Mouse (Mus musculus): ENCODE measurements around the gene Npffr2. TPM values are rescaled to one million over a fixed set of nuclear protein-coding genes. Genes with fewer than 3 reads are reported as not detected.
"Not testable (repeated sequence)": the region's sequence is repeated elsewhere in the genome, so short reads cannot be mapped to it uniquely, and the experiment has no call there.

Npffr2 gene
- polyA plus RNA-seq, 1 experiment from 2014 or later, result not detected

DNA sequence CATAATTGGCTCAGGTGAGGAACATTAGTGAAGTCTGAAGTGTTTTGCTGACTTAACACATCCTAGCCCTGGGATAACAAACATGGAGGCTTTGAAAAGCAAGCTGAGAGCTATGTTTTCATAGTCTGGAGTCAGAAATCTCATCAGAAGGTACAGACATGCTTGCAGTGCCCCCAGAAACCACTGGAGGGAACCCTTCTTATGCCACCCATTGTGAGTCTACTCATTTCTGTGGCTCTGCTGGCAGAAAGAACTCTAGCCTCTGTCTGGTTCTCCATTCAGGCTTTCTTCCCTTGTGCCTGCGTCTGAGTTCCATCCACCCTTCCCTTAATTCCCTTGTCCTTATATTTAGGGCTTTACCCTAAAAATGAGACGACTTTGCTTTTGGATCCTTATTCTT lies 16.2 kb downstream of the Npffr2 start:
- 42% methylated on average over 2 of the region's 2 CpGs for WGBS
- H3K4me2 ChIP-seq (ENCODE audit: low read depth), result no peak overlapping the region
- H3K27me3 ChIP-seq (ENCODE audit: control insufficient read depth, insufficient read depth, low read length), result no peaks in the 10 kb centered on the region
- H3K9ac ChIP-seq (ENCODE audit: low read length), result no peak overlapping the region
- H3K27ac ChIP-seq (ENCODE audit: low read depth, low read length), result no peak overlapping the region
- DNase-seq (ENCODE audit: low spot score) (peak; percentile 69), ATAC-seq (ENCODE audit: insufficient read depth, low FRiP score, low TSS enrichment) (peak; percentile 63; the same call in 1 of the 2 replicates)
- H3K4me1 ChIP-seq (ENCODE audit: control insufficient read depth, insufficient read depth, low read length), result no peaks in the 10 kb centered on the region
- H3K9me3 ChIP-seq (ENCODE audit: control insufficient read depth, low read length), result no peaks in the 10 kb centered on the region
- no peaks in the 10 kb centered on the region for H3K36me3 ChIP-seq (ENCODE audit: control insufficient read depth, insufficient read depth, low read length)
- H3K4me3 ChIP-seq (ENCODE audit: low read depth, low read length), result no peak overlapping the region

DNA sequence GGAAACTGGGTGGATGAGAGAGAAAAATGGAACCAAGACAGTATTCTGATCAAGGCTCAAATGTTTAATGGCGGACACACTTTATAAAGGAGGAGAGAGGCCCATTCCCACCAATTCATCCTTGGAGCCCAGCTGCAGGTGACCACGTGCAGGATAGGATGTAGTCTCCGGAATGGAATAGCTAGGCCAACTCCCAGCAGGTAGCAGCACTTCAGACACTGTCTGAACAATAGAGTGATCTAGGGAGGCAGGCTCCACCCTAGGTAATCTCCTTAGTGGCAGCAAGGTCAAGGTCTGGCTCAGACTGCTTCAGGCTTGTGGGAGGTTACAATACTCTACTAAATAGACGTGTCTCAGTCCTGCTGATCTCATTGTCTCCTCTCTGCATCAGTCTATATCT lies 31.9 kb downstream of the Npffr2 start:
- H3K4me3 ChIP-seq (ENCODE audit: low read depth, low read length); H3K4me2 ChIP-seq (ENCODE audit: low read depth); ATAC-seq (ENCODE audit: insufficient read depth, low FRiP score, low TSS enrichment); H3K9ac ChIP-seq (ENCODE audit: low read length); H3K27me3 ChIP-seq (ENCODE audit: control insufficient read depth, insufficient read depth, low read length); H3K36me3 ChIP-seq (ENCODE audit: control insufficient read depth, insufficient read depth, low read length); H3K27ac ChIP-seq (ENCODE audit: low read depth, low read length); H3K9me3 ChIP-seq (ENCODE audit: control insufficient read depth, low read length); H3K4me1 ChIP-seq (ENCODE audit: control insufficient read depth, insufficient read depth, low read length); DNase-seq (ENCODE audit: low spot score): not testable (repeated sequence)
- WGBS, result 41% methylated on average over 4 of the region's 4 CpGs

DNA sequence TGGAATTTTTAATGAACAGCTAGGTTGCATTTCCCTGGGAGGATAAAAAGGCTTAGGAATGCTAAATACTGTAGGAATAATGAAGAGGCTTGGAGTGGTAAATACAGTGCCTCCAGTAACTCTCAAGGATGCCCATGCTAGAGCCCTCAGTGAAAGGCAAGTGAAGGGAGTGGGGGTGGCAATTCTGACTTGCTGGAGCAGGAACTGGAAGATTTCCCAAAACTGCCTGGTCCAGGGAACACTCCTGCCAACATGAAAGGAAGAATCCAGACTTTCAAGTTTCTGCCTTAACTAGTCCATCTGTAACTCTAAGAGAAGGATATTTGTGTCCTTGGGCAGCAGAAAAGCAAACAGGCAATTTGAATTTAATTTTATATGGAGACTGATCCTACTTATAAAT lies 34.2 kb downstream of the Npffr2 start:
- H3K9me3 ChIP-seq (ENCODE audit: control insufficient read depth, low read length), result no peaks in the 10 kb centered on the region
- H3K36me3 ChIP-seq (ENCODE audit: control insufficient read depth, insufficient read depth, low read length), result no peaks in the 10 kb centered on the region
- no peak overlapping the region for H3K9ac ChIP-seq (ENCODE audit: low read length)
- H3K4me2 ChIP-seq (ENCODE audit: low read depth), result no peak overlapping the region
- no peak overlapping the region for H3K27ac ChIP-seq (ENCODE audit: low read depth, low read length)
- H3K4me1 ChIP-seq (ENCODE audit: control insufficient read depth, insufficient read depth, low read length), result no peaks in the 10 kb centered on the region
- DNase-seq (ENCODE audit: low spot score) (no peak), ATAC-seq (ENCODE audit: insufficient read depth, low FRiP score, low TSS enrichment) (no peak)
- no peaks in the 10 kb centered on the region for H3K27me3 ChIP-seq (ENCODE audit: control insufficient read depth, insufficient read depth, low read length)
- no peak overlapping the region for H3K4me3 ChIP-seq (ENCODE audit: low read depth, low read length)

DNA sequence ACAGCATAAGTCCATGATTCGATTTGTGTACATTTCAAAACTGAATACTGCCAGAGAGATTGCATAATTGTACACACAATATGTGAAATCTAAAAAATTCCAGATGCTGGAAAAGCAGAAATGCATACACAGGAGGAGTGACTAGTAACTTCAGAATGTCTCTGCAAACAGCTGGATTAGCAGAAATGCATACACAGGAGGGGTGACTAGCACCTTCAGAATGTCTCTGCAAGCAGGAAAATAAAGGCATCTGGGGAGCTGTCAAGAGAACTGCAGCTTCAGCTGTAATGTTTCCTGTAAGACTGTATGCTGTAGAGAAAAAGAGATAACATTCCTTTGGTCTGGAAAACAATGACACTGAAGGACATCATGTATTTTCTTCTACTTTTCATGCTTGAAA lies 51.4 kb downstream of the Npffr2 start:
- H3K36me3 ChIP-seq (ENCODE audit: control insufficient read depth, insufficient read depth, low read length), result no peaks in the 10 kb centered on the region
- H3K9me3 ChIP-seq (ENCODE audit: control insufficient read depth, low read length), result no peaks in the 10 kb centered on the region
- H3K4me1 ChIP-seq (ENCODE audit: control insufficient read depth, insufficient read depth, low read length), result no peaks in the 10 kb centered on the region
- WGBS, result 95% methylated on average over 1 of the region's 1 CpGs
- no peak overlapping the region for H3K9ac ChIP-seq (ENCODE audit: low read length)
- DNase-seq (ENCODE audit: low spot score) (no peak), ATAC-seq (ENCODE audit: insufficient read depth, low FRiP score, low TSS enrichment) (no peak)
- no peak overlapping the region for H3K4me3 ChIP-seq (ENCODE audit: low read depth, low read length)
- no peak overlapping the region for H3K4me2 ChIP-seq (ENCODE audit: low read depth)
- no peak overlapping the region for H3K27ac ChIP-seq (ENCODE audit: low read depth, low read length)
- no peaks in the 10 kb centered on the region for H3K27me3 ChIP-seq (ENCODE audit: control insufficient read depth, insufficient read depth, low read length)

DNA sequence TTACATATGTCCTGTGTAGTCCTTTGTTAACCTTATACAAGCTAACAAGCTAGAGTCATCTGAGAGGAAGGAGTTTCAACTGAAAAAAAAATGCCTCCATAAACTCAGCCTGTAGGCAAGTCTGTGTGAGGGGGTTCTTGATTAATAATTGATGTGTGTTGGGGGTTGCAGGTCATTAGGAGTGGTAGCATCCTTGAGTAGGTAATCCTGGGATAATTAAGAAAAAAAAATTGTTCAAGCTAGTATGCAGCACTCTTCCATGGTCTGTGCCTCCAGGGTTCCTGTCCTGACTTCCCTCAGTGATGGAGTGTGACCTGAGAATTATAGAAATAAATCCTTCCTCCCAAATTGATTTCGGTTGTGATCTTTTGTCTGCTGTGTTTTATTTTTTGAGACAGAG lies 52.0 kb downstream of the Npffr2 start:
- DNase-seq (ENCODE audit: low spot score) (no peak), ATAC-seq (ENCODE audit: insufficient read depth, low FRiP score, low TSS enrichment) (no peak)
- no peak overlapping the region for H3K27ac ChIP-seq (ENCODE audit: low read depth, low read length)
- no peaks in the 10 kb centered on the region for H3K4me1 ChIP-seq (ENCODE audit: control insufficient read depth, insufficient read depth, low read length)
- H3K4me3 ChIP-seq (ENCODE audit: low read depth, low read length), result no peak overlapping the region
- H3K4me2 ChIP-seq (ENCODE audit: low read depth), result no peak overlapping the region
- H3K9ac ChIP-seq (ENCODE audit: low read length), result no peak overlapping the region
- H3K9me3 ChIP-seq (ENCODE audit: control insufficient read depth, low read length), result no peaks in the 10 kb centered on the region
- WGBS, result 90% methylated on average over 1 of the region's 1 CpGs
- H3K36me3 ChIP-seq (ENCODE audit: control insufficient read depth, insufficient read depth, low read length), result no peaks in the 10 kb centered on the region
- H3K27me3 ChIP-seq (ENCODE audit: control insufficient read depth, insufficient read depth, low read length), result no peaks in the 10 kb centered on the region

DNA sequence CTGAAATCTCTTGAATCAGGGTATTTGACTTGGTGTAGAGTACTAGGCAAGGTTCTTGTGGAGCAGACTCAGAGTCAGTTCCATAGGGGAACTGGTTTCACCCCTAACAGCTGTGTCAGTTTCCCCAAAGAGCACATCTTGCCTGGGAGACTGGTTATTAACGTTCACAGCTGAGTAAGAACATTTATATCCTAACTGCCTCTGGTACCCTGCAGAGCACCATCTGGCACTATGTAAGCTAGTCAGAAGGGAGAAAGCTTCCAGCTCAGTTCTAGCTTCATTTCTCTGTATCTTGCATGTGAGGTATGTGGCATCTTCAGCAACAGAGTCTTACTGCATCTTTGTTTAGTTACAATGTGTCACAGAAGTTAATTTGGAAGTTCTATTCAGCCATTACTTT lies 53.9 kb downstream of the Npffr2 start:
- ATAC-seq (ENCODE audit: insufficient read depth, low FRiP score, low TSS enrichment) (no peak), DNase-seq (ENCODE audit: low spot score) (no peak)
- no peak overlapping the region for H3K27ac ChIP-seq (ENCODE audit: low read depth, low read length)
- no peak overlapping the region for H3K9ac ChIP-seq (ENCODE audit: low read length)
- H3K9me3 ChIP-seq (ENCODE audit: control insufficient read depth, low read length), result no peaks in the 10 kb centered on the region
- no peaks in the 10 kb centered on the region for H3K36me3 ChIP-seq (ENCODE audit: control insufficient read depth, insufficient read depth, low read length)
- no peaks in the 10 kb centered on the region for H3K4me1 ChIP-seq (ENCODE audit: control insufficient read depth, insufficient read depth, low read length)
- no peak overlapping the region for H3K4me2 ChIP-seq (ENCODE audit: low read depth)
- WGBS, result 43% methylated on average over 1 of the region's 1 CpGs
- H3K4me3 ChIP-seq (ENCODE audit: low read depth, low read length), result no peak overlapping the region
- no peaks in the 10 kb centered on the region for H3K27me3 ChIP-seq (ENCODE audit: control insufficient read depth, insufficient read depth, low read length)

DNA sequence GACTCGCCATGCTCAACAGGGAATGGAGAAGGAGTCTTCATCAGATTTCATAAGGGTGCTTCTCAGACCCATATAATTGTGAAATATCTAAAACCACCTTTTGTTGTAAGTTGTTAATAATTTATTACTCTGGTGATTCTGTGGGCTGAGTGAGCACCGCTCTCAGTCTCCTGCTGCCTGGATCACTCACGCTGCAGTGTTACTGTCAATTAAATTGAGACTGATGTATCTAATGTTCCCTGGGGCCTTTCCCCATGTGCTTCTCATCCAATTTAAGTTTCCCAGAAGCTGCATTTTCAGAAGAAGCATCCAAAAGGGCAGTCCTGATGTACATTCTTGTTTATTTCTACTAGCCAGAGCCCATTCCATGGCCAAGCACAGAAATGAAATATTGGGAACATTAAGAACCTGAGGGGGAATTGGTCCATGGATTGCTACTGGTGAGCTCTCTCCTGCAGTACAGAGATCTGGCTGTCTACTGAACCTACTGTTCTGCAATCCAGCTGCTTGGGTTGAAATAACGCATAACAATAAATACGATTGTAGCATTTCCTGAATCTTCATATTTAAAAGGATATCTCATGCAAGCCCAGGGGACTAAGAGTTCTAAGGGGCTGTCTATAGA lies 54.6 kb downstream of the Npffr2 start:
- H3K27me3 ChIP-seq (ENCODE audit: control insufficient read depth, insufficient read depth, low read length), result no peaks in the 10 kb centered on the region
- no peaks in the 10 kb centered on the region for H3K9me3 ChIP-seq (ENCODE audit: control insufficient read depth, low read length)
- 75% methylated on average over 5 of the region's 5 CpGs for WGBS
- H3K36me3 ChIP-seq (ENCODE audit: control insufficient read depth, insufficient read depth, low read length), result no peaks in the 10 kb centered on the region
- peak; percentile 70; the same call in 1 of the 2 replicates for ATAC-seq (ENCODE audit: insufficient read depth, low FRiP score, low TSS enrichment)
- no peak overlapping the region for H3K9ac ChIP-seq (ENCODE audit: low read length)
- no peak overlapping the region for H3K4me3 ChIP-seq (ENCODE audit: low read depth, low read length)
- DNase-seq (ENCODE audit: low spot score), result peak; percentile 19
- no peak overlapping the region for H3K27ac ChIP-seq (ENCODE audit: low read depth, low read length)
- H3K4me2 ChIP-seq (ENCODE audit: low read depth), result no peak overlapping the region
- no peaks in the 10 kb centered on the region for H3K4me1 ChIP-seq (ENCODE audit: control insufficient read depth, insufficient read depth, low read length)

DNA sequence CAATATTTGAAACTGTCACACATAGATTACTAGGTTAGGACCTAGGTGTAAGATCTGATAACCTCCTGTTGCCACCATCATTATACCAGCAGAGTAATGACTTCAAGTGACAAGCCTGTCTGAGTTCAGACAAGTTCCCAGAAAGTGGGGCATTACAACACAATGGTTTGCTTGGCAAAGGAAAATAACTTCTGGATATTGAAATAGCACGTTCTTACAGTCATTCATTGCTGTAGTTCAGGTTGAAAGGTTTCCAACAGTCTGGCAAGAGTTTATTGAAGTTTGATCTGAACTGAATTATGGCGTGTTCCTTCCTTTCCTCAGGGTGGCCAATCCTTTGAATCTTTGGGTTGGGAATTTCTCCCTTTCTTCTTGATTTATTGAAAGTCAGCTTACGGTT lies 57.8 kb downstream of the Npffr2 start:
- no peak overlapping the region for H3K27ac ChIP-seq (ENCODE audit: low read depth, low read length)

DNA sequence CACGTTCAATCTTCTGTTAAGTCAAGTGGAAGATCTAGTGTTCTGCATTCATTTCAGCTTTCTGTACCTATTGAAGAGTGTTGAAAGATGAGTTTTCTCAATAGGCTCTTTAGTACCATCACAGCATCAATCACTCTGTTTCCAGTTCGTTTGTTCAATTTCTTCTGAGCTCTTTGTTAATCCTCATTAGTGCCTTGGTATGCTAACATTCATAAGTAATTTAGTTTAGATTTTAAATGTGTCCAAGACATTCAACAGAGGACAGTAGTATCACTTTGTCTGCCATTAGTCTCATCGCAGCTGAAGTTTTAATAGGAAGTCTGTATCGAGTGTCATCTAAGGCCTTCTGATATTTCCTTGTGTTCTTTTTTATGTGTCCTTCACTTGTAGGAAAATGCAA lies 65.1 kb downstream of the Npffr2 start:
- H3K4me2 ChIP-seq (ENCODE audit: low read depth), result no peak overlapping the region
- H3K36me3 ChIP-seq (ENCODE audit: control insufficient read depth, insufficient read depth, low read length), result no peaks in the 10 kb centered on the region
- H3K27me3 ChIP-seq (ENCODE audit: control insufficient read depth, insufficient read depth, low read length), result no peaks in the 10 kb centered on the region
- no peaks in the 10 kb centered on the region for H3K4me1 ChIP-seq (ENCODE audit: control insufficient read depth, insufficient read depth, low read length)
- H3K9me3 ChIP-seq (ENCODE audit: control insufficient read depth, low read length), result no peaks in the 10 kb centered on the region
- 62% methylated on average over 4 of the region's 4 CpGs for WGBS
- H3K27ac ChIP-seq (ENCODE audit: low read depth, low read length), result no peak overlapping the region
- no peak overlapping the region for H3K4me3 ChIP-seq (ENCODE audit: low read depth, low read length)
- ATAC-seq (ENCODE audit: insufficient read depth, low FRiP score, low TSS enrichment), result no peak
- DNase-seq (ENCODE audit: low spot score), result no peak
- no peak overlapping the region for H3K9ac ChIP-seq (ENCODE audit: low read length)

More for the DNA sequence above, 57.8 kb downstream of the Npffr2 start:
- WGBS, result 69% methylated on average over 3 of the region's 3 CpGs
- Histone ChIP-seq H3K9ac (ENCODE audit: low read length) (no peak overlapping the region), H3K4me3 (ENCODE audit: low read depth, low read length) (no peak overlapping the region), H3K4me2 (ENCODE audit: low read depth) (no peak overlapping the region), H3K9me3 (ENCODE audit: control insufficient read depth, low read length) (no peaks in the 10 kb centered on the region), H3K27me3 (ENCODE audit: control insufficient read depth, insufficient read depth, low read length) (no peaks in the 10 kb centered on the region), H3K4me1 (ENCODE audit: control insufficient read depth, insufficient read depth, low read length) (no peaks in the 10 kb centered on the region), H3K36me3 (ENCODE audit: control insufficient read depth, insufficient read depth, low read length) (no peaks in the 10 kb centered on the region)
- DNase-seq (ENCODE audit: low spot score), result no peak
- no peak for ATAC-seq (ENCODE audit: insufficient read depth, low FRiP score, low TSS enrichment)
